Mouse (Mus musculus): ENCODE results near the gene Acnat2.
"Not testable (repeated sequence)": the region's sequence is repeated elsewhere in the genome, so short reads cannot be mapped to it uniquely, and the experiment has no call there.

Gene Acnat2

DNA sequence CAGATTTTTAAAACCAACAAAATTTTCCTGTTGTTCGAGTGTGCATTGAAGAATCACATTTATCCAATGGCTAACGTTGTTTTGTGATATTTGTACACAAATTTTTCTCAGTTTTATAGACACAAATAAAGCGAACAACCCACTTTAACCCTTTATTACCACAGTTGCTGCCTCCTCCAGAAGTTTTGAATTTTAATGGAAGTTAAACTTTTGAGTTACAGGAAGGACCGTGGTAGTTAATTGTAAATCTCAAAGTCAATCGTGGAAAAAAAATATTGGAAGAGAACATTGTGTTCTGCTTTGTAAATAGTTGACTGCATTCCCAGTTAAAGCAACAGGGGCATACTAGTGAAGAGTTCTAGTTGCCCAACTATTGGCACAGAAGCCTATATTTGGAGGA lies at the start of gene Acnat2:
Gene Acnat2 (minus strand): TSS at position 195 of the 400 bp plus-strand sequence.
- not testable (repeated sequence) for H3K36me3 ChIP-seq (ENCODE audit: insufficient read depth, low read length); H3K4me1 ChIP-seq (replicated peaks; ENCODE audit: low read depth, low read length); H3K4me3 ChIP-seq (replicated peaks; ENCODE audit: low read length); H3K27me3 ChIP-seq (ENCODE audit: insufficient read depth, low read length); H3K9me3 ChIP-seq (ENCODE audit: low read length)

DNA sequence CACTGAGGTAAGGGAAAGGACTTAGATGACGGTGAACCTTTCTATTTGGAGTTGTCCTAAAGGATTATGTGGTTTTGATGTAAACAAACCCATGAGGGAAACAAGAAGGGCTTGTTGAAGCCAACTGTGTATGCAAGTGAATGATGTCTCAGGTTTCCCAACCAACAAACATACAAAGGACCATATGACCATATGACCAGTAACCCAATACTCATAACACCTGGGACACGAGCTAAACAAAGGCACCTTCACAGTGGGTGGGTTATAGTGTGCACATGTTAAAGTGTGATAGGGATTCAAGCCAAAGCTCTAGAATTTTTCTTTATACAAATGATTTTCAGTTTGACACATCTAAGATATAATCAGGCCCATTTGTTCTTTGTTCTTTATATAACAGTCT lies 48.2 kb upstream of the Acnat2 start:
- Histone ChIP-seq H3K4me1 (replicated peaks; ENCODE audit: low read depth, low read length) (no peaks in the 10 kb centered on the region), H3K36me3 (ENCODE audit: insufficient read depth, low read length) (no peaks in the 10 kb centered on the region), H3K9me3 (ENCODE audit: low read length) (no peaks in the 10 kb centered on the region), H3K4me3 (replicated peaks; ENCODE audit: low read length) (no peak overlapping the region), H3K27me3 (ENCODE audit: insufficient read depth, low read length) (no peaks in the 10 kb centered on the region)
- no peak for TF ChIP-seq CTCF (conservative IDR thresholded peaks at IDR 0.05; ENCODE audit: low read length)
- no peak for TF ChIP-seq POU5F1 (IDR thresholded peaks at IDR 0.05; ENCODE audit: borderline replicate concordance, low read length)
- no peak for TF ChIP-seq NANOG (IDR thresholded peaks at IDR 0.05; ENCODE audit: borderline replicate concordance, low read length)

DNA sequence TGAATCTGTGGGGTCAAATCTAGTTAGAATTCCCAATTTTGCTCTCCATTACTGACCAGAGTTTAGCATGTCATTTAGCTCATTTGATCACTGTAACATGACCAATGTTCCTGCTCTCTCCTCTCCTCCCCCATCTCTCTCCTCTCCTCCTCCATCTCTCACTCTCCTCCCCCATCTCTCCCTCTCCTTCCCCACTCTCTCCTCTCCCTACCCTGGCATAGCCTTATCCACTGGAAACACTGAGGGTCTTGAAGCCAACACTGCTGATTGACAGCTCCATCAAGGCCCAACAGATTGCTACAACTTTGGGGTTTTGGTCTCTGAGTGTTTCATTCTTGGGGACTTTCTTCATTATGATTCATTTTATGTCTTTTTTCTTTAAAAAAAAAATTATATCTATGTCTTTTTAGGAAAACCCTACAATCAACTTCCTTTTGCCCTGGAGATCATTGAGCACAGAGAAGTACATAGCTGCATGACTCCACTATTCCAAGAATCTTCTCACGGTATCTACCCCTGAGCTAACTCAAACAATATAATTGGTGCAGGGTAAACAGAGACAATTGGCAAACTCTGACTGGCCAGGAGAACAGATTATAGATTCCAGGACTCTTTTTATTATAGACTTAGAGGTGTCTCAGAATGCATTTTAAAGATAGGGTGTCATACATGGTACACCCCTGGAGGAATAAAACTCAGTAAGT lies 44.0 kb upstream of the Acnat2 start:
- no peaks in the 10 kb centered on the region for H3K36me3 ChIP-seq (ENCODE audit: insufficient read depth, low read length)
- H3K4me1 ChIP-seq (replicated peaks; ENCODE audit: low read depth, low read length): no peaks in the 10 kb centered on the region
- H3K9me3 ChIP-seq (ENCODE audit: low read length): no peaks in the 10 kb centered on the region
- H3K4me3 ChIP-seq (replicated peaks; ENCODE audit: low read length): no peak overlapping the region
- no peaks in the 10 kb centered on the region for H3K27me3 ChIP-seq (ENCODE audit: insufficient read depth, low read length)
- TF ChIP-seq CTCF (conservative IDR thresholded peaks at IDR 0.05; ENCODE audit: low read length) (no peak), NANOG (IDR thresholded peaks at IDR 0.05; ENCODE audit: borderline replicate concordance, low read length) (no peak), POU5F1 (IDR thresholded peaks at IDR 0.05; ENCODE audit: borderline replicate concordance, low read length) (no peak)

DNA sequence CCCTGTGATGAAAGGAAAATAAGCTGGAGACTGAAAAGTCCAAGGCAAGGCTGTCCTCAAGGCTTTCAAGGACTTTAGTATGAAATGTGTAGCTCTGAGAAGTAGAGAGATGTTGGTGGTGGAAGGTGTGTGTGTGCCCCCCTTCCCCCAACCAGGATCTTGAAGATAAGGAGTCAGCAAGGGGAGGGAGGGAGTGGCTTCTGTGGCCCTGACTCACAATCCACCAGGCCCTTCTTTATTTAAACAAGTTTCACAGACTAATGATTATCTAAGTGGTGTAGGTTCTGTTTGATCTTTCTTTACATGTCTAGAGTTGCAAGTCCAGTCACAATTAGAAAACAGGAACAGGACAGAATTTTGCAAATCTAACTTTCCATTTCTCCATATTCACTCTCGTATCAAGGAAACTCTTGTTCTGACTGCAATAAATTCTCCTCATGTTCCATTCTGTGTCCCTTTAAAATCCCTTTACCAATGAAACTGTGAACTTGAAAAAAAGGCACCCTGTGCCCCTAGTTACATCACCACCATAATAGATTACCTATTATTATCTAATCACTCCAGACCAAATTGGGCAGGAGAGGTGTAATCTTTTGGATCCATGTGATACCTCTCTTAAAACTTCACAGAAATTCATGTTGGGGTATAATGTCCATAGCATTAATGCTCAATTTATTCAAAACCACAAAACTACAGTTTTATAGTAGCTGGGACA lies 43.3 kb upstream of the Acnat2 start:
- H3K4me1 ChIP-seq (replicated peaks; ENCODE audit: low read depth, low read length); H3K4me3 ChIP-seq (replicated peaks; ENCODE audit: low read length); H3K36me3 ChIP-seq (ENCODE audit: insufficient read depth, low read length); H3K9me3 ChIP-seq (ENCODE audit: low read length); H3K27me3 ChIP-seq (ENCODE audit: insufficient read depth, low read length): not testable (repeated sequence)

DNA sequence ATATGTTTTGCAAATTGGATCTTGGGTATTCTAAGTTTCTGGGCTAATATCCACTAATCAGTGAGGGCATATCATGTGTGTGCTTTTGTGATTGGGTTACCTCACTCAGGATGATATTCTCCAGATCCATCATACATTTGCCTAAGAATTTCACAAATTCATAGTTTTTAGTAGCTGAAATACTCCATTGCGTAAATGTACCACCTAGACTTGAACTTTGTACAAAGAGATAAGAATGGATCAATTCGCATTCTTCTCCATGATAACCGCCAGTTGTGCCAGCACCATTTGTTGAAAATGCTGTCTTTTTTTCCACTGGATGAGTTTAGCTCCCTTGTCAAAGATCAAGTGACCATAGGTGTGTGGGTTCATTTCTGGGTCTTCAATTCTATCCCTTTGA lies 29.0 kb upstream of the Acnat2 start:
- H3K9me3 ChIP-seq (ENCODE audit: low read length): peaks cover 15% of the 10 kb centered on the region
- not testable (repeated sequence) for H3K36me3 ChIP-seq (ENCODE audit: insufficient read depth, low read length); H3K27me3 ChIP-seq (ENCODE audit: insufficient read depth, low read length); H3K4me3 ChIP-seq (replicated peaks; ENCODE audit: low read length); H3K4me1 ChIP-seq (replicated peaks; ENCODE audit: low read depth, low read length)

DNA sequence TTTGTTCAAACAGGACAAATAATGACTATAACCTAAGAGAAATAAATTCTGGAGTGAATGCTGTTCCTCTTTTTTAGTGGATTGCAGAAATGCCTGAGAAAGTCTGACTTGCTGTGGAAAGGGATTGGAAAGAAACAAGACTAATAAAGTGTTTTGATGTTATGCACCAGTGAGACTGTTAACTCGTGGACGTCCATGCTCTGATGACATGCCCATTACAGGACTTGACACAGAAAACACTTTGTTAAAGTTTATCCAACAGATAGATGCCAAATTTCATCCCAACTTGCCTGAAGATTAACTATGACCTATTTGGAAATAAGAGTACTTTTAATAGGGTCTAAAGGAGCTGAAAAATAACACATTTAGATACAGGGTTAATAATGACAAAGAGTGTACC lies 2.2 kb upstream of the Acnat2 start:
- H3K36me3 ChIP-seq (ENCODE audit: insufficient read depth, low read length); H3K4me1 ChIP-seq (replicated peaks; ENCODE audit: low read depth, low read length); H3K27me3 ChIP-seq (ENCODE audit: insufficient read depth, low read length); H3K4me3 ChIP-seq (replicated peaks; ENCODE audit: low read length); H3K9me3 ChIP-seq (ENCODE audit: low read length): not testable (repeated sequence)

DNA sequence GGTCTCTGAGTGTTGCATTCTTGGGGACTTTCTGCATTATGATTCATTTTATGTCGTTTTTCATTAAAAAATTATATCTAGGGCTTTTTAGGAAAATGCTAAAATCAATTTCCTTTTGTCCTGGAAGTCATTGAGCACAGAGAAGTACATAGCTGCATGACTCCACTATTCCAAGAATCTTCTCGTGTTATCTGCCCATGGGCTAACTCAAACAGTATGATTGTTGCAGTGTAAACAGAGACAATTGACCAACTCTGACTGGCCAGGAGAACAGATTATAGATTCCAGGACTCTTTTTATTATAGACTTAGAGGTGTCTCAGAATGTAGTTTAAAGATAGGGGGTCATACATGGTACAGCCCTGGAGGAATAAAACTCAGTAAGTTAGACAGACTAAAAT lies 21.1 kb downstream of the Acnat2 start:
- no peaks in the 10 kb centered on the region for H3K9me3 ChIP-seq (ENCODE audit: low read length)
- no peaks in the 10 kb centered on the region for H3K4me1 ChIP-seq (replicated peaks; ENCODE audit: low read depth, low read length)
- TF ChIP-seq CTCF (conservative IDR thresholded peaks at IDR 0.05; ENCODE audit: low read length) (no peak), NANOG (IDR thresholded peaks at IDR 0.05; ENCODE audit: borderline replicate concordance, low read length) (no peak), POU5F1 (IDR thresholded peaks at IDR 0.05; ENCODE audit: borderline replicate concordance, low read length) (no peak)
- no peak overlapping the region for H3K4me3 ChIP-seq (replicated peaks; ENCODE audit: low read length)
- no peaks in the 10 kb centered on the region for H3K27me3 ChIP-seq (ENCODE audit: insufficient read depth, low read length)
- no peaks in the 10 kb centered on the region for H3K36me3 ChIP-seq (ENCODE audit: insufficient read depth, low read length)

DNA sequence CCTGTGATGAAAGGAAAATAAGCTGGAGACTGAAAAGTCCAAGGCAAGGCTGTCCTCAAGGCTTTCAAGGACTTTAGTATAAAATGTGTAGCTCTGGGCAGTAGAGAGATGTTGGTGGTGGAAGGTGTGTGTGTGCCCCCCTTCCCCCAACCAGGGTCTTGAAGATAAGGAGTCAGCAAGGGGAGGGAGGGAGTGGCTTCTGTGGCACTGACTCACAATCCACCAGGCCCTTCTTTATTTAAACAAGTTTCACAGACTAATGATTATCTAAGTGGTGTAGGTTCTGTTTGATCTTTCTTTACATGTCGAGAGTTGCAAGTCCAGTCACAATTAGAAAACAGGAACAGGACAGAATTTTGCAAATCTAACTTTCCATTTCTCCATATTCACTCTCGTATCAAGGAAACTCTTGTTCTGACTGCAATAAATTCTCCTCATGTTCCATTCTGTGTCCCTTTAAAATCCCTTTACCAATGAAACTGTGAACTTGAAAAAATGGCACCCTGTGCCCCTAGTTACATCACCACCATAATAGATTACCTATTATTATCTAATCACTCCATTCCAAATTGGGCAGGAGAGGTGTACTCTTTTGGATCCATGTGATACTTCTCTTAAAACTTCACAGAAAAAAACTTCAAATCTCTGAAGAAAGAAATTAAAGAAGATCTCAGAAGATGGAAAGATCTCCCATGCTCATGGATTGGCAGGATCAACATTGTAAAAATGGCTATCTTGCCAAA lies 24.2 kb downstream of the Acnat2 start:
- not testable (repeated sequence) for H3K4me3 ChIP-seq (replicated peaks; ENCODE audit: low read length)

DNA sequence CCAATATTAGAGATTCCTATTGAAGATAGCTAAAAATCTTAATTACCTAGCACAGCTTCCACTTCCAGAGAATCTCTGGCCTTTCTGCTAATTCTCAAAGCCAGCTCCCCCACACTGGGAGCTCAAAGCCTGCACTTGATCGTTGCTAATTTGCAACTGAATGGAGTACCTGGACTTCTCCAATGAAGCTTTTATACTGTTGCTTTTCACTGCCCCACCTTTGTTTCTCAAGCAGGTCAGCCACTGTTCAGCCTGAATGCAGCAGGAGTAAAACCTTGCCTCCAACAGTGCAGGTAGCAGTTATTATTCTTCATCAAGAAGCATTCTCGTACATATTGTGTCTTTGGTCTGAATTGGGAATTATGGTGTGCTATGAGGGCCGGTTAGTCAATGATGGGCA lies 39.9 kb downstream of the Acnat2 start:
- not testable (repeated sequence) for H3K27me3 ChIP-seq (ENCODE audit: insufficient read depth, low read length); H3K4me3 ChIP-seq (replicated peaks; ENCODE audit: low read length); H3K4me1 ChIP-seq (replicated peaks; ENCODE audit: low read depth, low read length); H3K36me3 ChIP-seq (ENCODE audit: insufficient read depth, low read length)
- H3K9me3 ChIP-seq (ENCODE audit: low read length): peaks cover 28% of the 10 kb centered on the region
- peak; percentile 44; the same call in 1 of the 2 replicates for TF ChIP-seq NANOG (IDR thresholded peaks at IDR 0.05; ENCODE audit: borderline replicate concordance, low read length)

More for the DNA sequence above, 24.2 kb downstream of the Acnat2 start:
- H3K4me1 ChIP-seq (replicated peaks; ENCODE audit: low read depth, low read length); H3K9me3 ChIP-seq (ENCODE audit: low read length); H3K36me3 ChIP-seq (ENCODE audit: insufficient read depth, low read length); H3K27me3 ChIP-seq (ENCODE audit: insufficient read depth, low read length): not testable (repeated sequence)
